Mouse (Mus musculus) midbrain, embryonic 14.5 days (tissue): ENCODE measurements at regions not wholly inside any gene's neighbourhood (a gene's known extent, or its start where the extent isn't known, plus 50 kb on each side); places are given as distances from the start of the nearest gene placed in this dataset.

Source experiments
- ATAC-seq: fragments of 200-750 bp; cut with Nextera tagmentation; 2 replicates; pipeline ENCODE4 v1.8.0; 2017; ENCODE audit warnings: moderate number of reproducible peaks, moderate library complexity; ENCODE audit not compliant: low FRiP score, low TSS enrichment
- DNase-seq: peaks from one replicate; pipeline ENCODE4 v3.0.0-alpha.2; 2015
- H3K27ac ChIP-seq: fragments of 300-500 bp; sonication (generic); replicated peaks from 2 replicates; pipeline ENCODE4 v1.5.1; 2014; ENCODE audit warnings: mild to moderate bottlenecking, low read depth, low read length, moderate library complexity
- H3K27me3 ChIP-seq: fragments of 300-500 bp; sonication (generic); 2 replicates; pipeline ENCODE4 v1.6.1; 2014; ENCODE audit warnings: low read length, control low read depth, mixed read lengths; ENCODE audit not compliant: control insufficient read depth, insufficient read depth
- H3K36me3 ChIP-seq: fragments of 300-500 bp; sonication (generic); 2 replicates; pipeline ENCODE4 v1.6.1; 2014; ENCODE audit warnings: low read length, control low read depth; ENCODE audit not compliant: control insufficient read depth, insufficient read depth
- H3K4me1 ChIP-seq: fragments of 300-500 bp; sonication (generic); 2 replicates; pipeline ENCODE4 v1.6.1; 2014; ENCODE audit warnings: mild to moderate bottlenecking, antibody characterized with exemption, low read length, control low read depth; ENCODE audit not compliant: control insufficient read depth, insufficient read depth
- H3K4me2 ChIP-seq: fragments of 300-500 bp; sonication (generic); 2 replicates; pipeline ENCODE4 v1.6.1; 2014; ENCODE audit warnings: mild to moderate bottlenecking, low read length, moderate library complexity
- H3K4me3 ChIP-seq: fragments of 300-500 bp; sonication (generic); replicated peaks from 2 replicates; pipeline ENCODE4 v1.5.1; 2014; ENCODE audit warnings: low read depth, low read length
- H3K9ac ChIP-seq: fragments of 300-500 bp; sonication (generic); replicated peaks from 2 replicates; pipeline ENCODE4 v1.6.1; 2014; ENCODE audit warnings: mild to moderate bottlenecking, low read length, moderate library complexity
- H3K9me3 ChIP-seq: fragments of 300-500 bp; sonication (generic); 2 replicates; pipeline ENCODE4 v1.6.1; 2016; ENCODE audit warnings: low read length, control low read depth, mixed read lengths; ENCODE audit not compliant: control insufficient read depth
- WGBS: fragments of 180-500 bp; shearing (Covaris S2); extraction: QIAGEN DNeasy Blood & Tissue Kit; methylation state at CpG from one replicate; pipeline ENCODE4 v1.1.7; 2014; 5-methylcytosine and 5-hydroxymethylcytosine counted together

GRCm38 (mm10) chr9:17195339-17195738 is 694.3 kb upstream of the Fat3 start:
- no peaks in the 10 kb centered on the region for H3K27me3 ChIP-seq
- no peak overlapping the region for H3K27ac ChIP-seq
- no peak overlapping the region for H3K4me3 ChIP-seq
- H3K4me2 ChIP-seq, result no peak overlapping the region
- ATAC-seq (no peak), DNase-seq (no peak)
- no peaks in the 10 kb centered on the region for H3K9me3 ChIP-seq
- H3K36me3 ChIP-seq, result no peaks in the 10 kb centered on the region
- H3K9ac ChIP-seq, result no peak overlapping the region
- no peaks in the 10 kb centered on the region for H3K4me1 ChIP-seq

- Histone ChIP-seq H3K9me3 (no peaks in the 10 kb centered on the region), H3K27me3 (no peaks in the 10 kb centered on the region), H3K9ac (no peak overlapping the region), H3K4me3 (no peak overlapping the region), H3K4me1 (no peaks in the 10 kb centered on the region), H3K36me3 (no peaks in the 10 kb centered on the region), H3K27ac (no peak overlapping the region), H3K4me2 (no peak overlapping the region)
- 80% methylated on average over 2 of the region's 2 CpGs for WGBS
- DNase-seq (no peak), ATAC-seq (no peak)
Measured at GRCm38 (mm10) chr9:17189552-17189951, 688.5 kb upstream of the Fat3 start.

DNA sequence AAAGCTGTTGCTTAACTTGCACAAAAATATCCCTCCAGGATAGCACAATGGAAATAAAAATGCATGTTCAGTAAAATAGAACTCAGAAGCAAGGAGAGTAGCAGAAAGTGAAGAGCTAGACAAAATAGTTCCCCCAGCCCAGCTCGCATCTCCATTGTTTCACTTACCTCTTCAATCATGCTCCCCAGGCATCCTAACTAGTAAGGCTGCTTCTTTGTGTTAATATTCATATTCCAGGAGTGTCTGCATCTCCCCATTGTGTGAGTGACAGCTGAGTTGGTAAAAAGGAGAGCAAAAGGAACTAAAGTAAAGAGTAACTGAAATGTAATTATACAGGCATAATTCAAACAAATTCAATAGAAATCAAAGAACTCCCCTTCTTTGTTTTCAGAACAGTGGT is 667.1 kb upstream of the Fat3 start:
- Histone ChIP-seq H3K9ac (no peak overlapping the region), H3K27ac (no peak overlapping the region), H3K4me2 (no peak overlapping the region), H3K4me3 (no peak overlapping the region), H3K9me3 (no peaks in the 10 kb centered on the region), H3K36me3 (no peaks in the 10 kb centered on the region), H3K4me1 (no peaks in the 10 kb centered on the region), H3K27me3 (no peaks in the 10 kb centered on the region)
- ATAC-seq (no peak), DNase-seq (no peak)
- 40% methylated on average over 1 of the region's 1 CpGs for WGBS

GRCm38 (mm10) chr9:17166331-17166730 is 665.2 kb upstream of the Fat3 start:
- 90% methylated on average over 1 of the region's 1 CpGs for WGBS
- Histone ChIP-seq H3K9me3 (no peaks in the 10 kb centered on the region), H3K27me3 (no peaks in the 10 kb centered on the region), H3K4me1 (no peaks in the 10 kb centered on the region), H3K9ac (no peak overlapping the region), H3K4me2 (no peak overlapping the region), H3K36me3 (no peaks in the 10 kb centered on the region), H3K27ac (no peak overlapping the region), H3K4me3 (no peak overlapping the region)
- DNase-seq (no peak), ATAC-seq (no peak)

GRCm38 (mm10) chr9:17158481-17159366 is 657.6 kb upstream of the Fat3 start:
- 76% methylated on average over 5 of the region's 5 CpGs for WGBS
- H3K4me1 ChIP-seq, result no peaks in the 10 kb centered on the region
- H3K9me3 ChIP-seq, result no peaks in the 10 kb centered on the region
- H3K36me3 ChIP-seq, result no peaks in the 10 kb centered on the region
- no peak overlapping the region for H3K27ac ChIP-seq
- H3K4me2 ChIP-seq, result no peak overlapping the region
- DNase-seq (no peak), ATAC-seq (no peak)
- no peaks in the 10 kb centered on the region for H3K27me3 ChIP-seq
- H3K9ac ChIP-seq, result no peak overlapping the region
- no peak overlapping the region for H3K4me3 ChIP-seq

GRCm38 (mm10) chr9:17152369-17152768 is 651.3 kb upstream of the Fat3 start:
- H3K4me3 ChIP-seq, result no peak overlapping the region
- no peak overlapping the region for H3K27ac ChIP-seq
- H3K4me1 ChIP-seq, result no peaks in the 10 kb centered on the region
- DNase-seq, result no peak
- H3K9me3 ChIP-seq, result no peaks in the 10 kb centered on the region
- H3K9ac ChIP-seq, result no peak overlapping the region
- no peak overlapping the region for H3K4me2 ChIP-seq
- ATAC-seq, result no peak
- H3K27me3 ChIP-seq, result no peaks in the 10 kb centered on the region
- H3K36me3 ChIP-seq, result no peaks in the 10 kb centered on the region
- 83% methylated on average over 1 of the region's 1 CpGs for WGBS

DNA sequence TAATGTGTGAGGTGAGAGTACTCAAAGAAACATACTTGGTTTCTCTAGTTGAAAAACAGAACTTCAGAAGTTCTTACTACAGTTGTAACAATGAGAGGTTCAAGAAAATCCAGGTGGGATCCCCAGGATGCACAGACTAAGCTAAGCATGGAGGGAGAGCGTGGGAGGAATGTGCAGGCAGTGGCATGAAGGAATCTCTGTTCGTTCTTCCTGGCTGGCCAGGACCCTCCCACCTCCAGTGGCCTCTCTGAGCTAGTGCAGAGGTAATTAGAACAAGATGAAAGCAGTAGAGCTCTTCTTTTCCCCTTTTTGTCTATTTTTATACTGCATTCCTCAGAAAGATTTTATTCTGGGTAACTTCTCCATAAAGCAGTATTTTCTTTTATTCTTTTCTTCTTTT is 648.3 kb upstream of the Fat3 start:
- Histone ChIP-seq H3K4me3 (no peak overlapping the region), H3K36me3 (no peaks in the 10 kb centered on the region), H3K4me1 (no peaks in the 10 kb centered on the region), H3K9me3 (no peaks in the 10 kb centered on the region), H3K27me3 (no peaks in the 10 kb centered on the region), H3K4me2 (no peak overlapping the region), H3K9ac (no peak overlapping the region), H3K27ac (no peak overlapping the region)
- 74% methylated on average over 2 of the region's 2 CpGs for WGBS
- no peak for DNase-seq
- ATAC-seq, result no peak
